Mouse (Mus musculus): Measurements from ENCODE around the gene Bend3.

GRCm38 (mm10) chr10:43439492-43439941 lies 39.1 kb upstream of the Bend3 start:
- TF ChIP-seq GATA1 (IDR thresholded peaks at IDR 0.05; ENCODE audit: low read length) (no peak), TAL1 (IDR thresholded peaks at IDR 0.05; ENCODE audit: low read length) (no peak)

Measured in erythroblast, embryonic 14.5 days (primary cell).